Mouse (Mus musculus) layer of hippocampus, adult 9-10 months (tissue): ENCODE measurements at regions not wholly inside any gene's neighbourhood (a gene's known extent, or its start where the extent isn't known, plus 50 kb on each side); places are given as distances from the start of the nearest gene placed in this dataset.

Experiments used
- DNase-seq: peaks from one replicate; pipeline ENCODE4 v3.0.0; 2022; ENCODE audit warnings: low spot score

DNA sequence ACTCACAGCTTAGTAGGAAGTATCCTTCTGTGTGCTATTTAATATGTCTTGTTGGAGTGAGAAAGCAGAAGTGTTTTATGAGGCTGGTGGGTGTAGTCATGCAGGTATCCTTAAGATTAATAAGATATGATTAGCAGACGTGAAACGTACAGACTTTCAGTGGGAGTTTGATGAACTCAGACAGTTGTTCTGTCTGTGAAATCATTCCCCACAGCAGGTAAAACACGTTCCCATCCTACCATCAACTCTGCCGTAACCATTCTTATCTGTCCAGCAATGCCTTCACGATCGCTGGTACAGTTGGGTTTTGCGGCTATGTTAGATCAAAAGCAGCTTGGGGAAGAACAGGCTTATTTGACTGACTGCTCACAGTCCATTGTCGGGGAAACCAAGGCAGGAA, 332.3 kb downstream of the Med10 start:
- DNase-seq, result no peak

DNA sequence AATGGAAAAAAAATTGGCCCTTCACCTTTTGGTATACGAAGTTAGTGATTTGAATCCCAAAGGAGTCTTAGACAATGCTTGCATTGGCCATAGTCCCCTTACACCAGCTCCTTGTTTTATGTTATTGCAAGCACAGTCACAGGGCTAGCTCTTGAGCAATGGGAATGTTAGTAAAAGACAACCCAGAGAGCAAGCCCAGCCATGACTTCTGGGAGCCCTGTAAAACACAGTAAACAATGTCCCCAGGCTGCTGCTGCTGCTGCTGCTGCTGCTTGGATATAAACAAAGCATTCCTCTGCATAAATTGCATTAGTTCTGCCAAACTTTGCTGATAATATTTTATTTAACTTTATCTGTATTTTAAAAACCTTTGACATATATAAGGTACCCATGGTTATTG, 334.0 kb downstream of the Med10 start:
- no peak for DNase-seq

DNA sequence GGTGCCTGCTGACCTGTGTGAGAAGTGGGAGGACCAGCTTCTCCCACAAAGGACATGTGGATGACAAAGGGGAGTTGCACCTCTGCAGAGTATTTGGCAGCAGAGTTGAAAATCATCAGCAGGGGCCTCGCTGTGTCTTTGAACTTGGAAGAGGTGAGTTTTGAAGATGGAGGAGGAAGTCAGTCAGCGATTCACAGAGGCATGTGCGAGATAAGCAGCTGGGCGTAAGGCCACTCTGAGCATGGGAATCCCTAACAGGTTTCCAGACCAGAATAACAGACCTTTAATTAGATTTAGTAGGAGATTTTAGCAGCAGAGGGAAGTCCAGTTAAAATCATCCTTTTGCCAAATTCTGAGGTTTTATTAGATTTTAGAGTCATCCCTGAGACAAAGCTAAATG, 342.3 kb downstream of the Med10 start:
- no peak for DNase-seq

DNA sequence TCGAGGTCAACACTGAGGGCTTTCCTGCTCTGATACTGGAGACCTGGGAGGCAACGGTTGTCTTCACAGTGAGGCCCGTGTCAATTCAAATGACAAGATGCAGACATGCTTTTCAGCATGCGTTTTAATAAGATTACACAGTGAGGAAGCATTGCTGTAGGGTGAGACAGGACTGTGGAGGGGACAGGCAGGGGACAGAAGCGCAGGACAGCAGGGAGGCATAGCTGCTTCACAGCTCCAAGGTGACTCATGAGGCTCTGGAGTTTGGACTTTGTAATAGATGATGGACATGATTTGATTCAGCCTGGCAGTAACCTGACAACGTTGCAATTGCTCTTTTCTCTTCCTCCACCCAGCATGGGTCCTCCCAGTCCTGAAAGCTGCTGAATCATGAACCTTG, 343.3 kb downstream of the Med10 start:
- DNase-seq, result no peak

DNA sequence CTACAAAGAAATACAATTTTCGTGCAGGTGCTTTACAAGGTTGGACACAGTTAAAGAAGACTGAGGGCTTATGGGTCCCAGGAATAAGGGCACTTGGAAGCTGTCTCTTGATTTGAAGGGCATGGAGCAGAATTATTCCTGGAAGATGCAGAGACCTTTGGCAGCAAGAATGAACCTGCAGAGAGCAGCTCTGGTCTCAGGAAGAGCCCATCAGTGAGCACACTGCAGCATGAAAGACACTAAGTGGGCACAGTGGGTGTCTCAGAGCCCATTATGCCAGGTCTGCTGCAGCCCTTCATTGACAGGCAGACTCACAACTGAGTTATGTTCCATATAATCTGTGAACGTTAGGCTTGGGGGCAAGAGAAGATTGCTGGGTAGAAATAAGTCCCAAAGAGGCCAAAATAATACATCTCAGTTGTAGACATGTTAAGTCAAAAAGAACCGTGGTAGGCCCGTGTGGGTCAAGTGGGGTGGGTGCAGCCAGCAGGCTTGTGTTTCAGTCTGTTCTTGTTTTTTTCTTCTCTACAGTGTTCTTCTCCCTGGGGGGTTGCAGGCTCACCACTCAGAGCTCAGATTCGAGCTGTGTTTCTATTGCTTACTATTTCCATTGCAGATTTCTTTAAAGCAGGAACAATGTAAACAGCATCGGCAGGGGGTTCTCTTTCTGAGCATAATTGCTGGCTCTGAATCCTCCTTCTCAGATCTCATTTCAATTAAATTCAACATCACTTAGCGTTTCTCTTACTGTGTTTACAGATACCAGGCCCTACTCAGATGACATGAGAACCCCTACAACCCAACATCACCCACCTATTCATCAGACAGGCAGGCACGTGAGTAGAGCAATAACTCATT, 347.1 kb downstream of the Med10 start:
- DNase-seq, result no peak

DNA sequence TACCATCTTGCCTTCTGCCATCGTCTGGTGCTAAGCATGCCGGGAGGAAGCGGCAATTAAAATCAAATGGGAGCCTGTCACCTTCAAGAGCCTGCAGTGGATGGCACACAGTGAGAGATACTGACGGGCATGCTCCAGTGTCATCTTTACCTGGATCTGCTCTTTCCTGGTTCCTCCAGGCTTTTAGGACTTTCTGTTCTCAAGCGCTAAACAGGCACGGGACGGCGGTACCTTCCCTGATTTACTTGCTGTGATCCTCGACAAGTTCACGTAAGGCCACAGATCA, 347.6 kb downstream of the Med10 start:
- no peak for DNase-seq

DNA sequence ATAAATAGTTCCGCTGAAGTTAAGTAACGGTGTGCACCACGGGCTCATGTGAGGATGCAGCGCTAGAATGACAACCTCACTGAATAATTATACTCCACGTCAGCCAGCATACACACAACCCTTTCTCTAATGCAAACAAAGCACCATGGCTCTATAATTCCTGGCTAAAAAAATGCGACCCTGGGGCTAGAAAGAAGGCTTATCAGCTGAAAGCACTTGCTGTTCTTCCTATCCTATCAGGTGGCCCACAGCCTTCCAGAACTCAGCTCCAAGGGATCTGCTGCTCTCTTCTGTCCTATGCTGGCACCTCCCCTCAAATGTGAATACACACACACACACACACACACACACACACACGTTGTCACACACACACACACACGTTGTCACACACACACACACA, 350.9 kb downstream of the Med10 start:
- no peak for DNase-seq

DNA sequence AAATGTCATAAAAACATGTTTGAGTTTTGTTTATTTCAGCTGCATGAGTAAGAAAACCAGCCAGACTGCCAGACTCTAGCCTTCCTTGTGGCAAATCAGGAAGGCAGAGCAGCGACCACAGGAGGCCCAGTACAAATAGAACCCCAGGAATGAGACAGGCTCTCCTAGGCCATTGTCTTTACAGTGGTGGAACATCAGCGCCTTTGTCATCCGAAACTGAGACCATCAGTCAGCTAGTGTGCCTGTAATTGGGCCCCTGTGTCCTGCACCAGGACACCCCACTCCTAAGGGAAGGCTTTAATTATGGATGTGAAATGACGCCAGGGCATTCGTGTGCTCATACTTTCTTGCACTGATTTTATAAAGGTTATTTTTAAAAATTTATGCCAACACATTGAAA, 353.4 kb downstream of the Med10 start:
- no peak for DNase-seq

DNA sequence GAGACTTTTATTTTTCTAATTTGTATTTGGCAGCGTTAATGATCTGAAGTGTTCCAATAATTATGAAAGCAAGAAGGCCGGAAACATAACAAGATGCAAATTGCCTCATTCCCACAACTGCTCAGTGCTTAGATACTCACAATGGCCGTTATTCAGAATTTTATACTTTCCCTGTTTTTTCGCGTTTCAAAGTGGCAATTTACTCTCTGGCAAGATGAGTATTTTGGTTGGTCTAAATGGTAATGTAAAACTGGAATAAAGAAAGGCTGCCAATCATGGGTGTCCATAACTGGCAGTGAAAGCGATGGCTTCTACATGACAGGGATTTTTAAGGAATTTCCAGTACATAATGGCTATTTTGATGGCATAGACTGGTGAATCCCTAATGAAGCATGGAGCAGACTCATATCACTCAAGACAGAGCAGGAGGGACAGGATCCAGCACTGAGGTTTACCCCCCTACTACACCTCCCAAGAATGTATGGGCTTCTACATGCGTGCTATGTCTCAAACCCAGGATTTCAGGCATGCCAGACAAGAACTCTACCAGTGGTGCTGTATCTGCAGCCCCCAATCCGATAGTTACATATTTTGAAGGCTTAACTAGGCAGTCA, 354.9 kb downstream of the Med10 start:
- DNase-seq, result no peak

DNA sequence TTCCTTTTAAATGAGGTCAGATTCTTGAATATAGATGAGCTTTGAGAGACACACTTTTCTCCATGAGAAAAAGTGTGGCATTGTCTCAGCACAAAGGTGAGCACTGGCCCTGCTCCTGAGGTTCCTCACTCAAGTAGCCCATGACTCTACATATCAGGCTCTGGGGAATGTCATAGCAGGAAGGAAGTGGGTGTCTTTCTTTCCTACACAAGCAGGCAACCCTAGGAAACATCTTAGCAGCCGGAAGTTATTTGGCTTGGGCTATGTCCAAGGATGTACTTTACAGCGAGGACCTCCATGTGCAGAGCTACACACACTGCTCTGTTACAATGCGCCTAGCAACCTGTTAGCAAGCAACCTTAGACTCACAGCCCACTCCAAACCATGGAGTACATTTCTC, 356.9 kb downstream of the Med10 start:
- no peak for DNase-seq

DNA sequence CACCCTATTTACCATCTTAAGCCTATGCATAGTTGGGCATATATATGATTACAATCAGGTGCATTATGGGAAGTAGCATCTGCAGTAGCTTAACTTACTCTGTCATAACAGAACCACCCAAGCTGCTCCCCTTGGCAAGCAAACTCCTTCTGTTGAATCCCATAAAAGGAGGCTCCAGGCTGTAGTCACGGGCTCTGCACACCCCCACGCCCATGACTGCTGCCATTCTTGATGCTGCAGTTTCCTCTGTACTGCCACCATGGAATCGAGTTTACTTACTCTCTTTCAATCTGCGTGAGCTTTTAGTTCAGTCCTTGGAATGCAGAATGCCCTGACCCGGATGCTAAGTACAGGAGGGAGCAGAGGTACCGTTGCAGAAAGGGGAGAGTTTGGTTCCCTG, 357.4 kb downstream of the Med10 start:
- peak; percentile 36 for DNase-seq

DNA sequence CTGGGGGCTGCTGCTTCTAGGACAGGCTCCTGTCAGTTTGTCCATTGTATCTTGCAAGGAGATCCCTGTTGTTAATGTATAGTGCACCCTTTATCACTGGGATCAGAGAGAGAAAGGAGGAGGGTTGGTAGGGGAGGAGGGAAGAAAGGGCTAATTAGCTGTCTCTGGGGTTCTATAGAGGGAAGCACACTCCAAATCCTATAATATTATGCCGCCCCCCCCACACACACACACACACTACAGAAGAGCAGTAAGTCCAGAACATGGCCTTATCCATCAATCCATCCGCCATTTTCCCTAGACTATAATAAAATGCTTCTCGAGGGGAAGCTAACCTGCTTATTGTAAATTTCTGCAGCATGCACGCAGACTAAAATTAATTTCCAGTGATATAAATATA, 359.9 kb downstream of the Med10 start:
- DNase-seq, result no peak

DNA sequence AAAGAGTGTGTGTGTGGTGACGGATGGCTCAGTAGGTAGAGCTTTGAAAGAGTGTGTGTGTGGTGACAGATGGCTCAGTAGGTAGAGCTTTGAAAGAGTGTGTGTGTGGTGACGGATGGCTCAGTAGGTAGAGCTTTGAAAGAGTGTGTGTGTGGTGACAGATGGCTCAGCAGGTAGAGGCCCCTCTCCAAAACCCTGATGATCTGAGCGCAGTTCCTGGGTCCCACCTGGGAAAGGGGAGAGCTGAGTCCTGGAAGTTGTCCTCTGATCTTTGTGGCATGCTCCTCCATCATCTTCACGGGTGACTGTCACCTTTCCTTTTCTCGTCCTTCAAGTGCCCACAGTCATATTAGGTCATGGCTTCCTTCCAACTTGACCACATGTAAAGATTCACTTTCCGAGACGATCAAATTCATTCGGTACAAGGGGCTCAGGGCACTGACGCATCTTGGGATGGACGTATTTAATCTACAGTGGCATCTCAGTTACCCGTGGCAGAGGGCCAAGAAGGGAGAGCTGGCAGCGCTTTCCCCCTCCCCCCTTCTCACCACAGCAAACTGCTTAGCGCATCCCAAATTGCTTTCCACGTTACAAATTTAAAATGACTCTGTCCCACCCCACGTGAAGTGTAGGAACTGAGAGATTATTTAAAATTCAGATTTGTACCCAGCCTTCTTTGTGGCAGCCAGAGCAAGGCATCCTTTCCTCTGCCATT, 363.5 kb downstream of the Med10 start:
- DNase-seq, result no peak

DNA sequence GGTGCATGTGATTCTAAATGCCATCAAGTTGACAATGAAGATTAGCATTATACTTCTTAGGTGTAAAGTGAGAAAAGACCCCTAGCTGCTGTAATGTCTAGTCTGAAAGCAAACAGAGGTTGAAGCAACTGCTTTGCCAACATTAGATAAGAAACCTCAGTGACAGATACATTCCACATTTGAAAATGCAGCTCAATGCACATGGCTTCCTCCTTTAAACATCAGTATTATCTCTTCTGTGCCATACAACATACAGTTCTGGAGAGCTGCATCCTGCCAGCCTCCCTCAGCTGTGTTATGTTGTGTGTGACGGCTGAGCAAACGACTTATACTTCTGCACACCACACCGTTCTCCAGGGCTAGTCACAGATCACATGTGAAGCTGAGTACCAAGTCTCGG, 365.6 kb downstream of the Med10 start:
- DNase-seq, result no peak

DNA sequence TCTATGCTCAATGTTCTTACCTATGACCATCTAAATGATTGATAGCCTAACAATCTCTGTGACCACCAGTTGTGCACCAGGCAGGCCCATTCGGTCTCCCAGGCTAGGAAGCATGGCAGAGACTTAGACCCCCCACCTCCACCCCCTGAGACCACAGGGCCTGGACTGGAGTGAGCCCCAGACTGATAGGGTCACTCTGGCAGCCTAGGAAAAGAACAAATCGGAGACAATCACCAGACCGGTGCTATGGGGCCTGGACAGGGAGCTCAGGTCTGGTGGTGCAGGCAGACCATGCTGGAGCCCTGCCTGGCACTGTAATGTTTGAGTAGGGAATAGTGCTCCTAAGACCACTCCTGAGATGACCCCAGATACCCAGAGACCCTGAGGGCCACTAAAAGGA, 366.7 kb downstream of the Med10 start:
- no peak for DNase-seq

DNA sequence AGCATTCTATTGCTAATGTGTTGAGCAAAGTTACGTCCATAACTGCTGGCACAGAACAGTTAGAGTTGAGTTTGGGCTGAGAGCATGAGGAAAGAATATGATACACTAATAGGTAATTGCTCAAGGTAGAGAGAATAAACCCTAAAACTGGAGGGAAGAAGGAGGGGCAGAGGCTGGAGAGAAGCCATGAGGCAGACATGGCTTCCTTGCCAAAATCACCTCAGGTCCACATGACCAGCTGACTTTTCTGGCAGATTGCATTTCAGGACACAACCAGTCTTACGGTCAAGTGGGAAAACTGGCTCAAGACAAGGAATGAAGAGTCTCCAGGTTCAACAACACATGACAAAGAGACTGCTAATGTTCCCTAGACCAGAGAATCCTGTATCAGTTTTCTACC, 374.9 kb downstream of the Med10 start:
- DNase-seq, result no peak

DNA sequence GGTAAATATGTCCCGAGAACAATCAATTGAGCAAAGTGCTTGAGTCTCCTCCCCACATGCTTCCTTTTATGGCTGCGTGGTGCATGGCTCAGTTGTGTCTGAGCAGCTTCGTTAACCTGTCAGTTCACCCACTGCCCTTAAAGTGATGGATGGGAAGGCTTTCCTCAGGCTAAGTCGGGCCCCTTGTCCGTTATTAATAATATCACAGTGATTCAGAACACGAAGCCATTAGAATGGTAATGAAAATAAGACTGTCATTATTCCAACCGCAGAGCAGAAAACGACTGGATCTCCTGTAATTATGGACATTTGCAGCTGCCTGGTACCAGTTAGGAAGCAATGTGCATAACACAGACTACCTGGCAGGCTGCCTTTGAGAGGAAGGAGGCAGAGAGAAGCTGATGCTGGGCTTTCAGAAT, 375.9 kb downstream of the Med10 start:
- DNase-seq, result no peak

DNA sequence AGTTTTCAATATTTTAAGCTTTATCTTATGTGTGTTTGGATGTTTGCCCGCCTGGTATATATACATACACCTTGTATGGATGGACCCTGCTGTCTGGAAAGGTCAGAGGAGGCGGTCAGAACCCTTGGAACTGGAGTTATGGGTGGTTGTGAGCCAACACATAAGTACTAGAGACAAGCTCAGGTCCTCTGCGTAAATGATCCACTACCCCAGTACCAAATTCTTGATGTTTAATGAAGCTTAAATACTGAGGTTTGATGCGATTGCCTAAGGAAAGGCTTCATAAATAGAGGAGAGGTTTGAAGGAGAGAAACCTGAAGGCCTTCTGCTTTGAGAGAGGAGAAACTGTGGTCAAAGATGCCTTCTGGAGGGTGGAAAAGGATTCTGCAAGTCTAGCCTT, 388.8 kb downstream of the Med10 start:
- DNase-seq, result no peak

DNA sequence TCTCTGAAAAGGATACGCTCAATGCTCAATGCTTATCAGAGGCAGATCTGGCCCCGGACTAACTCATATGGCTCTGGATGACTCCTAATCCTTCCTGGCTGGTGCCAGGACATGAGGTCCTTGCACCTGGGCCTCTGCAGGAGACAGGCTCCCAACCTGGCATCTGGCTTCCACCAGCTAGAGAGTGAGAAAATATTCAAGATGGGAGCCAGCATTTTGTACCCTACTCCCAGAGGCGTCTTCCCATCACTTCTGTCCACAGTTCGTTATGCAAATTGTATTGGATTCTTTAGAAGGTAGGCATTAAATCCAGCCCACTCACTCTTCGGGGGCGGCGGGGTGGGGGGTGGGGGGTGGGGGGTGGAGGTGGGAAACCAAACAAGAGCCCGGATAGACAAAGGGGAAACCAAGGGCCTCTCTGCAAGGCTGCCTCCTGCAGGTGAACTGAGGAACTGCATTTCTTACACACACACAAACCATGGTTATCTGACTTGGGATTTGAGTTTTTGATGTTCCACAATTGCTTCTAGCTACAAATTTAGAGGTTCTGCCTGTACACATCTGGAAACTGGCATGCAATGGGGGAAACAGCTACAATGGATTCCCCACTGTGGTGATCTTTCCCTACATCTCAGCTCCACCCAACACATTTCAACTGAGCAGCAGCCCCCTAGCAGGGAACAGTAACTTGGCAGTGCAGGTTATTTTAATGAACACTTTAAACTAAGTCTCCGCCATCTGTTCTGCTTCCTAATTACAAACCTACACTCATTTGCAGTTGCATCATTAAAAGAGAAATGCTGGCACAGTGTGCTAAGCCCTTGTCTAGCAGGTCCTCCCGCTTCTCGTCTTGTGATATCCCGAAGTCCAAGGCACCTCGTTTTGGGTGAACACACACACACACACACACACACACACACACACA, 390.2 kb downstream of the Med10 start:
- peak; percentile 55 for DNase-seq

DNA sequence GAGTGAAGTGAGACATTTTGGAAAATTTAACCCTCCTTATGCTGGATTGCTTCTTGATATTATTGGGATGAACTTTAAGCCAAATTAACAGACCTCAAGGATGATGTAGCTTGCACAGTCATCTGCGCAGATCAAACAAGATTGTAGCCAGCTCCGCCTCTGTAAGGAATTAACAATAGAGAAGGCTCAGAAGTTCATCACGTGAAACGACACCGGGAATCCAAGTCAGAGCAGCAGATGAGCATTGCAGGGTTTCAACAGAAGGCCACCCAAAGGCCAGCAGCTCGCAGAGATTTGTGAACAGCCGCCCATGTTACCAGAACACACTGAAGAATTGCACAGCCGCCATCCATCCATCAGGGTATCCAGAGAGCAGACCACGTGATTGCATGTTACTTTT, 391.1 kb downstream of the Med10 start:
- no peak for DNase-seq

DNA sequence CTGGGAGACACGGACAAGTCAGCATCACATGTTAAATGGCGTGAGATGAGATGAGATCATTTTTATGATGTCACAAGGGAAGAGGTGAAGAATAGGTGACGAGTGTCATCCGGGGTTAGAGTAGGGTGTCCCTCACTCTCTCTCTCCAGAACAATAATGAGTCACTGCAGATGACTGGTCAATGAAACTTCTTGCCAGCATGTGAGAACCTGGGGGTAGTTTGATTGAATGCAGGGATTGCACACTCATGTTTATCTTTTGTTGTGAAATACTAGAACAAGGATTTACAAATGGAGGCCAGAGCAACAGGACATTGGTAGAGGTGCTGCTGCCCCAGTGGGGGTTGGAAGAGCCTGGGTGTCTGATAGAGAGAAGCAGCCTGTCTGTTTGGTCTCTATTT, 393.7 kb downstream of the Med10 start:
- DNase-seq, result no peak

DNA sequence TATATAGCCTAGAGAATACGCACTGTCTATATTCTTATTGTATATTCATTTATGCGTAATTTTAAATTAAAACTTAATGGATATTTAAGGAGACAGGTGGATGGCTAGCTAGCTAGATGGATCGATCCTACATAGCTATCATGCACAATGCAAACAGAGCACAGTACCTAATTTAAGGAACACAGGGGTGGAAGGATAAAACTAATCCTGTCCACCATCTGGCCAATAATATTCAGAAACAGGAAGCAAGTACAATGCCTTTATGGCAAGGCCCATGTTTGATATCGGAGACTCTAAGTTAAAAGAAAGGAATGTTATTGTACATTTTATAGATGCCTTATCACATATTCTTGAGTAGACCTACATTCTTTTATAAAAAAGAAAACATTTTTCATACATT, 396.4 kb downstream of the Med10 start:
- no peak for DNase-seq
